Mouse (Mus musculus) left cerebral cortex, adult 9 months (tissue): ENCODE results near the gene Plch2.

ENCODE experiments used
- DNase-seq, 2 experiments: peaks; one replicate each; pipeline ENCODE4 v3.0.0; 2022; ENCODE audit warnings: low spot score in 2 of 2

Gene Plch2

GRCm38 (mm10) chr4:154933306-154933907, 123.2 kb downstream of the Plch2 start:
- no peak for DNase-seq
